Mouse (Mus musculus) hindbrain, embryonic 11.5 days (tissue): ENCODE data around the gene Arhgap30. TPM values are rescaled to one million over a fixed set of nuclear protein-coding genes. Genes with fewer than 3 reads are reported as not detected.
A peak's percentile ranks its signal among the peaks of the same experiment; 100 is the strongest.

Experiments
- ATAC-seq: fragments of 200-750 bp; cut with Nextera tagmentation; 2 replicates; pipeline ENCODE4 v1.8.0; 2017; ENCODE audit warnings: mild to moderate bottlenecking, moderate TSS enrichment, moderate library complexity; ENCODE audit not compliant: low FRiP score
- DNase-seq: peaks from one replicate; pipeline ENCODE4 v3.0.0-alpha.2; 2015; ENCODE audit warnings: low spot score
- H3K27ac ChIP-seq: fragments of 300-500 bp; sonication (generic); 2 replicates; pipeline ENCODE4 v1.5.1; 2014; ENCODE audit warnings: mild to moderate bottlenecking, low read depth, low read length
- H3K27me3 ChIP-seq: fragments of 300-500 bp; sonication (generic); 2 replicates; pipeline ENCODE4 v1.6.1; 2014; ENCODE audit warnings: mild to moderate bottlenecking, low read length, moderate library complexity, mixed read lengths; ENCODE audit not compliant: control insufficient read depth, insufficient read depth
- H3K36me3 ChIP-seq: fragments of 300-500 bp; sonication (generic); 2 replicates; pipeline ENCODE4 v1.6.1; 2014; ENCODE audit warnings: mild to moderate bottlenecking, low read length, moderate library complexity, mixed read lengths; ENCODE audit not compliant: control insufficient read depth, insufficient read depth
- H3K4me1 ChIP-seq: fragments of 300-500 bp; sonication (generic); replicated peaks from 2 replicates; pipeline ENCODE4 v1.6.1; 2014; ENCODE audit warnings: low read length, mixed read lengths; ENCODE audit not compliant: control insufficient read depth, insufficient read depth
- H3K4me2 ChIP-seq: fragments of 300-500 bp; sonication (generic); replicated peaks from 2 replicates; pipeline ENCODE4 v1.6.1; 2014; ENCODE audit warnings: mild to moderate bottlenecking, low read depth, low read length
- H3K4me3 ChIP-seq: fragments of 300-500 bp; sonication (generic); 2 replicates; pipeline ENCODE4 v1.5.1; 2014; ENCODE audit warnings: low read depth, low read length
- H3K9ac ChIP-seq: fragments of 300-500 bp; sonication (generic); 2 replicates; pipeline ENCODE4 v1.6.1; 2014; ENCODE audit warnings: low read depth, low read length
- H3K9me3 ChIP-seq: fragments of 300-500 bp; sonication (generic); 2 replicates; pipeline ENCODE4 v1.6.1; 2016; ENCODE audit warnings: low read length; ENCODE audit not compliant: control insufficient read depth
- WGBS: fragments of 180-500 bp; shearing (Covaris S2); extraction: QIAGEN DNeasy Blood & Tissue Kit; methylation state at CpG from one replicate; pipeline ENCODE4 v1.1.7; 2014; 5-methylcytosine and 5-hydroxymethylcytosine counted together
- polyA plus RNA-seq: library from polyadenylated mRNA; unstranded; fragments of >200 nt; fragmentation: Nextera tagmentation; extraction: Ambion mirVana; gene quantifications from 2 replicates; pipeline ENCODE4 v1.2.1, GENCODE M21; 2014

Arhgap30 gene
- polyA plus RNA-seq, 1 experiment from 2014 or later: 0.99 TPM

DNA sequence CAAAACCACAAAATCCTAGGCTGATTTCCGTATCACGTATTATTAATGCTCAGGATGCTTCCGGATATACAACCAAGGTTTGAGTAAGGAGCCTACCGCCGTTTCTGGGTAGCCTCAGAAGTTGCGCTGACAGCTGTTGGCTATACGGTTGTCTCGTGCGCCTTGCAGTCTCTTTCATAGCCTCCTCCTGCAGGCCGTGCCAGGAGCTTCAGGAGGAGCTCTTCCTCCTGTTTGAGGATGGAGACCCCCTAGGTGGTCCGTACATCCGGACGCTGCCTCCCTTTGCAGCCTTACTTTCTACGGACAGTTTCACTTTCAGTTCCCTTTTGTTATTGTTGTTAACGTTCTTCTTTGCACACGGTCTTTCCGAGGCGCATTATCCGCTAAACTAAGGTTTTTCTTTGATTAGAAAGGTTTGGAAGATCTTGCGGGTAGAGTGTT lies 23.3 kb downstream of the Arhgap30 start:
- H3K27ac ChIP-seq: peak overlapping the region; percentile 86
- H3K9ac ChIP-seq: peak overlapping the region; percentile 99
- WGBS: 2% methylated on average over 20 of the region's 20 CpGs
- ATAC-seq: peak; percentile 61
- peak overlapping the region; percentile 99 for H3K4me3 ChIP-seq
- no peaks in the 10 kb centered on the region for H3K9me3 ChIP-seq
- H3K4me1 ChIP-seq: no peaks in the 10 kb centered on the region
- peak overlapping the region; percentile 47 for H3K4me2 ChIP-seq
- H3K27me3 ChIP-seq: no peaks in the 10 kb centered on the region; the same call in 1 of the 2 replicates
- peak; percentile 70 for DNase-seq
- H3K36me3 ChIP-seq: no peaks in the 10 kb centered on the region

DNA sequence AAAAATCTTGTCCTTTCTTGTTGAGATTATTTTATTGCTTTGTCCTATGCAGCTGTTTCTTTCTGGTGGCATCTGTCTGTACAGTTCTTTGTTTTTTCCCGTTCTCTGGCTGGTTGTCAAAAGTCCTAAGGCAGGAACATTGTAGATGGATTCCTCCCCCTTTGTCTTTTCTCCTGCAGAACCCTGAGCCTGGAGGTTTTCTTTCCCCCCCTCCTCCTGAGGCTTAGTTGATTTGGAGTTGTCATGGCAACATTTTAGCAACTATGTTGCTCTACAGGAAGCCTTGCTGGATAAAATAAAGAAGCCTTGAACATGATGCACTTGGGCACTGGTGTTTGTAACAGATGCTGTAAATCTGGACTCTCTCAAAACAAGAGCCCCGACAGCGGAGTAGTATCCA lies 23.7 kb downstream of the Arhgap30 start:
- 45% methylated on average over 3 of the region's 3 CpGs for WGBS
- H3K27me3 ChIP-seq: no peaks in the 10 kb centered on the region; the same call in 1 of the 2 replicates
- no peaks in the 10 kb centered on the region for H3K9me3 ChIP-seq
- H3K27ac ChIP-seq: peak overlapping the region; percentile 86; the same call in 1 of the 2 replicates
- H3K9ac ChIP-seq: peak overlapping the region; percentile 99
- H3K4me3 ChIP-seq: peak overlapping the region; percentile 99
- H3K36me3 ChIP-seq: no peaks in the 10 kb centered on the region
- ATAC-seq (peak; percentile 13; the same call in 1 of the 2 replicates), DNase-seq (peak; percentile 47)
- H3K4me1 ChIP-seq: no peaks in the 10 kb centered on the region
- peak overlapping the region; percentile 47 for H3K4me2 ChIP-seq

GRCm38 (mm10) chr1:171413608-171414007 lies 24.9 kb downstream of the Arhgap30 start:
- Histone ChIP-seq H3K4me3 (no peak overlapping the region), H3K4me2 (no peak overlapping the region), H3K27me3 (no peaks in the 10 kb centered on the region; the same call in 1 of the 2 replicates), H3K4me1 (no peaks in the 10 kb centered on the region), H3K27ac (no peak overlapping the region), H3K36me3 (peaks cover 7% of the 10 kb centered on the region; the same call in 1 of the 2 replicates), H3K9me3 (no peaks in the 10 kb centered on the region), H3K9ac (no peak overlapping the region)
- ATAC-seq: no peak
- DNase-seq: no peak
- 75% methylated on average over 8 of the region's 8 CpGs for WGBS

DNA sequence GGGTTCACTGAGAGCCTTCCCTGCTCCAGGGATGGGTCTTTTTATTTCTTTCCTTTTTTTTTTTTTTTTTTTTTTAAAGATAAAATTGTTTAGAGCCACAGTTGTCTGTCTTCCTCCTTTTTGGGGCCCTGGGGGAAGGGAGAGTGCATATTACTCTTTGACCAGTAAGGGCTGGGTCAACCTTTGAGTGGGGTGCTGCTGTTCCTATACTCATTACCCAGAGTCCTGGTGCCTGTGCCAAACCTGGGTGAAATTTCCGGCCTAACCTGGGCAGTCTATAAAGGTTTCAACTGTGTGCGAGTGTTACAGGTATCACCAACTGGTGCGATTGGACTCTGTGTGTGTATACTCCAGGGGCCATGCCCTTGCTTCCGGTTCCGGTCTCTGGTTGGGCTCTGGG lies 29.9 kb downstream of the Arhgap30 start, which contains the start of gene Tstd1:
Tstd1 (plus strand) TSS at position 213 of the 400 bp plus-strand sequence.
- Histone ChIP-seq H3K27me3 (no peaks in the 10 kb centered on the region), H3K36me3 (peaks cover 7% of the 10 kb centered on the region; the same call in 1 of the 2 replicates), H3K4me2 (no peak within 1 kb of the TSS), H3K27ac (no peak within 1 kb of the TSS), H3K9ac (no peak within 1 kb of the TSS), H3K4me3 (no peak within 1 kb of the TSS), H3K9me3 (no peaks in the 10 kb centered on the region), H3K4me1 (no peaks in the 10 kb centered on the region)
- no peak for DNase-seq
- WGBS: 92% methylated on average over 5 of the region's 5 CpGs
- ATAC-seq: no peak

- Histone ChIP-seq H3K4me3 (no peak overlapping the region), H3K9ac (no peak overlapping the region), H3K9me3 (no peaks in the 10 kb centered on the region), H3K27ac (no peak overlapping the region), H3K4me2 (no peak overlapping the region), H3K36me3 (peaks cover 7% of the 10 kb centered on the region; the same call in 1 of the 2 replicates), H3K27me3 (no peaks in the 10 kb centered on the region), H3K4me1 (no peaks in the 10 kb centered on the region)
- 61% methylated on average over 12 of the region's 12 CpGs for WGBS
- DNase-seq (no peak), ATAC-seq (peak; percentile 23; the same call in 1 of the 2 replicates)
Measured at GRCm38 (mm10) chr1:171419291-171419882, 30.6 kb downstream of the Arhgap30 start.

- H3K9me3 ChIP-seq: no peaks in the 10 kb centered on the region
- H3K9ac ChIP-seq: no peak overlapping the region
- H3K27ac ChIP-seq: no peak overlapping the region
- no peak overlapping the region for H3K4me2 ChIP-seq
- H3K27me3 ChIP-seq: no peaks in the 10 kb centered on the region
- H3K36me3 ChIP-seq: peaks cover 7% of the 10 kb centered on the region; the same call in 1 of the 2 replicates
- no peak overlapping the region for H3K4me3 ChIP-seq
- 84% methylated on average over 5 of the region's 5 CpGs for WGBS
- ATAC-seq (peak; percentile 34; the same call in 1 of the 2 replicates), DNase-seq (no peak)
- H3K4me1 ChIP-seq: no peaks in the 10 kb centered on the region
Measured at GRCm38 (mm10) chr1:171419905-171420304, 31.2 kb downstream of the Arhgap30 start.

GRCm38 (mm10) chr1:171422504-171423095 lies 33.8 kb downstream of the Arhgap30 start:
- 87% methylated on average over 8 of the region's 8 CpGs for WGBS

DNA sequence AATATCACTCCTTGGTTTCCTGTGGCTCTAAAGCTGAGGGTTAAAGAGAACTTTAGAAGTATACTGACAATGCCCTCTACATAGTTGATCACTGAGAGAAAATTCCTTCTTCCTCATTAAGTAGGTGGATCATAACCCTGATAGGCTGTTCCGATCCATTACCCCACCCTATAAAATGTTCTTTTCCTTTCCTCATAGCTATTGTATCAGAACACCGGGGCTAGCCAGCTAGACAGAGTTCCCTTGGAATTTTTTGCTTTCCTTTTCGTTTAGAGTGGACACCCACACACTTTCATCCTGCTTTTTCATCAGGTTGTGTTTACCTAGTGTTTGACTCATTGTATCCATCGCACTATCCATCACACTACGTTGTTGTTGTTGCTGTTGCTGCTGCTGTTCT lies 35.9 kb downstream of the Arhgap30 start:
- DNase-seq (no peak), ATAC-seq (no peak)
- Histone ChIP-seq H3K4me2 (no peak overlapping the region), H3K9ac (no peak overlapping the region), H3K36me3 (no peaks in the 10 kb centered on the region), H3K27me3 (no peaks in the 10 kb centered on the region), H3K27ac (no peak overlapping the region), H3K9me3 (no peaks in the 10 kb centered on the region), H3K4me1 (no peaks in the 10 kb centered on the region), H3K4me3 (no peak overlapping the region)
- 80% methylated on average over 5 of the region's 5 CpGs for WGBS

More at GRCm38 (mm10) chr1:171422504-171423095, 33.8 kb downstream of the Arhgap30 start:
- H3K4me1 ChIP-seq: no peaks in the 10 kb centered on the region
- no peak for DNase-seq
- H3K27ac ChIP-seq: no peak overlapping the region
- peaks cover 7% of the 10 kb centered on the region; the same call in 1 of the 2 replicates for H3K36me3 ChIP-seq
- H3K4me2 ChIP-seq: no peak overlapping the region
- no peak for ATAC-seq
- no peaks in the 10 kb centered on the region for H3K27me3 ChIP-seq
- no peak overlapping the region for H3K9ac ChIP-seq
- no peaks in the 10 kb centered on the region for H3K9me3 ChIP-seq
- no peak overlapping the region for H3K4me3 ChIP-seq
